Mouse (Mus musculus): ENCODE measurements around the gene Taok2. TPM values are rescaled to one million over a fixed set of nuclear protein-coding genes. Genes with fewer than 3 reads are reported as not detected.

Gene Taok2
- polyA plus RNA-seq, 1 experiment from 2014 or later, result 11.5 TPM

DNA sequence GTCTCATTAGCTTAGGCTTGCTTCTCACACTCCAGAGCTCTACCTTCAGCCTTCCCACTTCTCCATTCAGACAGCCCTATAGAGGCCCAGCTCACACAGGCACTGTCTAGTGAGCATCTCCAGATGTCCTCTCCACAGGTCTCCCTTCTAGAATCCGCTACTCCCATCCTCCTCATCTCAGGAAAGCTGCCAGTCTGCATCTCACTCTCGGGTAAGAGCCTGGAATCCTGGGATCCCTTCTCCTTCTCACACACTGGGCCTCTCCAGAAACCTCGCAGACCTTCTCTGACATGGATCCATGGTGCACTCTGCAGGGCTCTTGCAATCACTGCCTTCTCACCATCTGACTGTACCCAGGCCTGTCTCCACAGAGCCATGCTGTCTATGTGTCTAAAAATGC is 28.9 kb downstream of the Taok2 start:
- Histone ChIP-seq H3K9ac (ENCODE audit: low read depth, low read length) (no peak overlapping the region), H3K4me1 (replicated peaks; ENCODE audit: control insufficient read depth, insufficient read depth, low read length) (no peaks in the 10 kb centered on the region), H3K9me3 (ENCODE audit: control insufficient read depth) (no peaks in the 10 kb centered on the region), H3K4me3 (ENCODE audit: low read depth, low read length) (no peak overlapping the region), H3K27me3 (replicated peaks; ENCODE audit: control insufficient read depth, insufficient read depth, low read length) (no peaks in the 10 kb centered on the region), H3K36me3 (ENCODE audit: control insufficient read depth, insufficient read depth) (peaks cover 74% of the 10 kb centered on the region; the same call in 1 of the 2 replicates), H3K4me2 (replicated peaks; ENCODE audit: low read depth) (no peak overlapping the region), H3K27ac (ENCODE audit: low read depth, low read length) (no peak overlapping the region)
- no peak for ATAC-seq
- no peak for TF ChIP-seq CTCF (IDR thresholded peaks at IDR 0.05; ENCODE audit: low read depth)
- 89% methylated on average over 3 of the region's 3 CpGs for WGBS

DNA sequence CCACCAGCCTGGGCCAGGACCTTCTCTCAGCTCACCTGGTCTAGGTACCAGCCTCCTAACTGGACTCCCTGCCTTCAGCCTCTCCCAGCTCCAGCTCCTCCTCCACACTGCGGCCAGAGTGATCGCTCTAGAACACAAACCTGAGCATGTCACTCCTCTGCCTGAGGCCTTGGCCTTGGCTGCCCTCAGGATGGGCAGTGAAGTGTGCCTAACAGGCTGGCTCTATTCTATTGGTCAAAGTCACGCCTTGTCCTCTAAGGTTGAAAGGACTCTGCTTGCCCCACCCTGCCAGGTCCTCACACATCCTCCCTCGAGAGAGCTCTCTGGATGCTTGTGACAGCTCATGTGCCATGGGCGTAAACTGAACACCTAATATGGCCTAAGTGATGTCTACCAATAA is 31.0 kb downstream of the Taok2 start:
- Histone ChIP-seq H3K9ac (ENCODE audit: low read depth, low read length) (no peak overlapping the region), H3K9me3 (ENCODE audit: control insufficient read depth) (no peaks in the 10 kb centered on the region)
- 81% methylated on average over 5 of the region's 5 CpGs for WGBS

DNA sequence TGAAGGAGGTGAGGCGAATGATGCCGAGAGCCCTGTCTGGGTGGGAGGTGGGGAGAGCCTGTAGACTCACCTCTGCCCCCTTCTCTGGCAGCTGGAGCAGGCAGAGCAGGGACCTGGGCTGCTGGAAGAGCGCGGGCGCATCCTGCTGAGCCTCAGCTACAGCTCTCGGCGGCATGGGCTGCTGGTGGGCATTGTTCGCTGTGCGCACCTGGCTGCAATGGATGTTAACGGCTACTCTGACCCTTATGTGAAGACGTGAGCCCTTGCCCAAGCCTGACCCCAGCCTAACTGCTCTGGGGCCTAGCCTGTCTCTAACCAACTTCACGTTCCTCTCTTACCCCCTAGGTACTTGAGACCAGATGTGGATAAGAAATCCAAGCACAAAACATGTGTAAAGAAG is 33.3 kb downstream of the Taok2 start:
- H3K9ac ChIP-seq (ENCODE audit: low read depth, low read length), result no peak overlapping the region
- H3K9me3 ChIP-seq (ENCODE audit: control insufficient read depth), result no peaks in the 10 kb centered on the region
- no peak overlapping the region for H3K4me3 ChIP-seq (ENCODE audit: low read depth, low read length)
- no peak overlapping the region for H3K27ac ChIP-seq (ENCODE audit: low read depth, low read length)
- H3K36me3 ChIP-seq (ENCODE audit: control insufficient read depth, insufficient read depth), result peaks cover 42% of the 10 kb centered on the region; the same call in 1 of the 2 replicates
- peaks cover 19% of the 10 kb centered on the region for H3K27me3 ChIP-seq (replicated peaks; ENCODE audit: control insufficient read depth, insufficient read depth, low read length)
- ATAC-seq, result no peak
- no peak for TF ChIP-seq CTCF (IDR thresholded peaks at IDR 0.05; ENCODE audit: low read depth)
- WGBS, result 67% methylated on average over 12 of the region's 12 CpGs
- H3K4me1 ChIP-seq (replicated peaks; ENCODE audit: control insufficient read depth, insufficient read depth, low read length), result no peaks in the 10 kb centered on the region; the same call in 1 of the 2 replicates
- H3K4me2 ChIP-seq (replicated peaks; ENCODE audit: low read depth), result no peak overlapping the region

More for the DNA sequence above, 31.0 kb downstream of the Taok2 start:
- H3K4me1 ChIP-seq (replicated peaks; ENCODE audit: control insufficient read depth, insufficient read depth, low read length), result no peaks in the 10 kb centered on the region
- H3K27me3 ChIP-seq (replicated peaks; ENCODE audit: control insufficient read depth, insufficient read depth, low read length), result peaks cover 7% of the 10 kb centered on the region
- peaks cover 65% of the 10 kb centered on the region; the same call in 1 of the 2 replicates for H3K36me3 ChIP-seq (ENCODE audit: control insufficient read depth, insufficient read depth)
- ATAC-seq, result no peak
- no peak overlapping the region for H3K4me2 ChIP-seq (replicated peaks; ENCODE audit: low read depth)
- no peak for TF ChIP-seq CTCF (IDR thresholded peaks at IDR 0.05; ENCODE audit: low read depth)
- H3K27ac ChIP-seq (ENCODE audit: low read depth, low read length), result no peak overlapping the region
- no peak overlapping the region for H3K4me3 ChIP-seq (ENCODE audit: low read depth, low read length)

DNA sequence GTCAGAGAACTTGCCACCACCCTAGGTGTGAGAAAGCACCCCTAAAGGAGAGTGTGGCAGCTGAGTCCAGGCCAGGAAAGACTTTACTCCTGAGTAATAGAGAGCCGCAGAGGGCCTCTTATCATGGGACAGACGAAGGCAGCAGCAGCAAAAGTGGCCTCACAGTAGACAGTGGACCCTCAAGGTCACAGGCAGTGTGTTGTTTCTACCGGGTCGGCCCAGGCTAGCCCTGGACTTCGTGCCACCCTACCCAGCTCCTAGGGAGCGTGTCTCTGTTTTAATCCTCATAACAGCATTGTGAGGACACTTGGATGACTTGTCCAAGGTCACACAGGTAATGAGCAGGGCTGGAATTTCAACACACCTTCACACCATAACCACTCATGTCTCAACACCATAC is 34.3 kb downstream of the Taok2 start:
- Histone ChIP-seq H3K4me2 (replicated peaks; ENCODE audit: low read depth) (no peak overlapping the region), H3K27ac (ENCODE audit: low read depth, low read length) (no peak overlapping the region), H3K9ac (ENCODE audit: low read depth, low read length) (no peak overlapping the region), H3K4me3 (ENCODE audit: low read depth, low read length) (no peak overlapping the region), H3K27me3 (replicated peaks; ENCODE audit: control insufficient read depth, insufficient read depth, low read length) (peaks cover 19% of the 10 kb centered on the region), H3K9me3 (ENCODE audit: control insufficient read depth) (no peaks in the 10 kb centered on the region), H3K36me3 (ENCODE audit: control insufficient read depth, insufficient read depth) (peaks cover 32% of the 10 kb centered on the region; the same call in 1 of the 2 replicates), H3K4me1 (replicated peaks; ENCODE audit: control insufficient read depth, insufficient read depth, low read length) (no peaks in the 10 kb centered on the region; the same call in 1 of the 2 replicates)
- ATAC-seq, result peak; percentile 76
- WGBS, result 34% methylated on average over 6 of the region's 6 CpGs
- no peak for TF ChIP-seq CTCF (IDR thresholded peaks at IDR 0.05; ENCODE audit: low read depth)

DNA sequence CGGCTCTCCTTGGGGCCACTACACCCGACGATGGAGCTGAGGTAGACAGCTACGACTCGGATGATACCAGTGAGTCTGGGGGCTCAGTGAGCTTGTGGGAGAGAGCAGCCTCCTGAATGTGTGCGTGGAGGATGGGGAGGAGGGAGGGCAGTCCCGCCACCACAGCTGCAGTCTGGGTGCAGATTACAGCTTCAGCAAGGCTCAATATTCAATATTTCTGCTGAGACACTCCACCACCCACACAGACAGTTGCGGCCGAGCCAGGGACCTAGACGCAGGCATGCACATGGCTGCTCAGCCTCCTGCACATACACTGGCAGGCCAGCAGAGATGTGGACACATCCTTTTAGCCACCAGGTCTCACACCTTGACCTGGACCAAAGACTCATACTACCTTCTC is 35.7 kb downstream of the Taok2 start:
- H3K9ac ChIP-seq (ENCODE audit: low read depth, low read length), result no peak overlapping the region
- peaks cover 21% of the 10 kb centered on the region; the same call in 1 of the 2 replicates for H3K36me3 ChIP-seq (ENCODE audit: control insufficient read depth, insufficient read depth)
- no peaks in the 10 kb centered on the region; the same call in 1 of the 2 replicates for H3K4me1 ChIP-seq (replicated peaks; ENCODE audit: control insufficient read depth, insufficient read depth, low read length)
- H3K9me3 ChIP-seq (ENCODE audit: control insufficient read depth), result no peaks in the 10 kb centered on the region
- no peak for TF ChIP-seq CTCF (IDR thresholded peaks at IDR 0.05; ENCODE audit: low read depth)
- H3K4me3 ChIP-seq (ENCODE audit: low read depth, low read length), result no peak overlapping the region
- H3K4me2 ChIP-seq (replicated peaks; ENCODE audit: low read depth), result no peak overlapping the region
- ATAC-seq, result 0 out of 2 replicates have a peak, but pooled peaks have one; percentile 6
- H3K27me3 ChIP-seq (replicated peaks; ENCODE audit: control insufficient read depth, insufficient read depth, low read length), result peaks cover 19% of the 10 kb centered on the region
- WGBS, result 30% methylated on average over 10 of the region's 10 CpGs
- no peak overlapping the region for H3K27ac ChIP-seq (ENCODE audit: low read depth, low read length)

DNA sequence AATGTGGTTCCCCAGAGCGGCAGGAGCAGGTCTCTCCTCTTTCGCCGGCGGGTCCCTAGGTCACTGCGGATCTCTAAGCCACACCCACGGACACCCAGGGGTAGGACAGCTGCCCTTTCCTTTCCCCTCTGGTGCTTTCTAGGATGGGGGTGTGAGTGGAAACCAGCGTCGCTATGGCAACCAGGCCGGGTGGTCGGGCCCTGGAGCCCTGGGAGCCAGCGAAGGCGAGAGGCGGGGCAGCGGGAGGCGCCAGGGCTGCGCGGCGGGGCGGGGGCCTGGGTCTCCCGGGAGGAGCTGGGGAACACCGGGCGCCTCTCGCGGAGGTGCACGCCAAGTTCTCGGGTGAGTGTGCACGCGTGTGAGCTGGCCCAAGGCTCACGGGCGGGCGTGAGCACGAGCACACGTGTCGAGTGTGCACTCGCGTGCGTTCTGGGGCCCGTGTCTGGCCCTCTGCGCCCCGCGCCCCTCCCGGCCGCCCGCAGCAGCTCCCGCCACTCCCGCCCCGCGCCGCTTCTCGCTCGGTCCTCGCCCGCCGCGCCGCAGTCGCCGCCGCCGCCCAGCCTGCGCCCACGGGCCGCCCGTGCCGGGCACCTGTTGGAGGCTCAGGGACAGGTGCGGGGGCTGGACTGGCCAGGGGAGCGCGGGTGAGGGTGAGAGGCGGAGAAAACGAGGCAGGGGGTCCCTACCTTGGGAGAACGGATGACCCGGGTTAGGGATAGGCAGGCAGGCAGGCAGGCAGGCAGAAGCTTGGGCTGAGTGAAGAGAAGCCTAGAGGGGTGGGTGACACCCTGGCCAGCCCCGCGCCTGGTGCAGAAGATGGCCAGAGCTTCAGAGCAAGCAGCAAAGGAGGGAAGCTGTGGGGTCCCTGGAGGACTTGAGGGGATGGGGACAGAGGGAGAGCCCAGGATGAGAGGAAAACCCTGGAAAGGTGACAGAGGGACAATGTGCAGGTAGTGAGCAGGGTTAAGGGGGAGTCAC is 36.8 kb downstream of the Taok2 start:
- WGBS, result 1% methylated on average over 51 of the region's 74 CpGs
- Histone ChIP-seq H3K9ac (ENCODE audit: low read depth, low read length) (0 out of 2 replicates have a peak overlapping the region, but pooled peaks have one; percentile 12), H3K27ac (ENCODE audit: low read depth, low read length) (no peak overlapping the region), H3K4me2 (replicated peaks; ENCODE audit: low read depth) (peak overlapping the region; percentile 86), H3K4me3 (ENCODE audit: low read depth, low read length) (peak overlapping the region; percentile 46), H3K36me3 (ENCODE audit: control insufficient read depth, insufficient read depth) (peaks cover 10% of the 10 kb centered on the region; the same call in 1 of the 2 replicates), H3K4me1 (replicated peaks; ENCODE audit: control insufficient read depth, insufficient read depth, low read length) (no peaks in the 10 kb centered on the region; the same call in 1 of the 2 replicates), H3K27me3 (replicated peaks; ENCODE audit: control insufficient read depth, insufficient read depth, low read length) (peaks cover 19% of the 10 kb centered on the region), H3K9me3 (ENCODE audit: control insufficient read depth) (no peaks in the 10 kb centered on the region)
- no peak for TF ChIP-seq CTCF (IDR thresholded peaks at IDR 0.05; ENCODE audit: low read depth)
- 0 out of 2 replicates have a peak, but pooled peaks have one; percentile 11 for ATAC-seq
